Mouse (Mus musculus): ENCODE measurements around the gene 4930544D05Rik. TPM values are rescaled to one million over a fixed set of nuclear protein-coding genes. Genes with fewer than 3 reads are reported as not detected.
A peak's percentile ranks its signal among the peaks of the same experiment; 100 is the strongest.

Gene 4930544D05Rik
- polyA plus RNA-seq, 1 experiment from 2014 or later: not detected

GRCm38 (mm10) chr11:70579710-70580357 is 35.8 kb upstream of the 4930544D05Rik start:
- Histone ChIP-seq H3K4me3 (ENCODE audit: low read depth, low read length) (no peak overlapping the region), H3K9ac (ENCODE audit: low read length) (no peak overlapping the region), H3K27ac (ENCODE audit: low read depth, low read length) (no peak overlapping the region), H3K9me3 (ENCODE audit: control insufficient read depth, low read length) (no peaks in the 10 kb centered on the region), H3K4me1 (replicated peaks; ENCODE audit: control insufficient read depth, insufficient read depth, low read length) (peaks cover 5% of the 10 kb centered on the region), H3K4me2 (ENCODE audit: low read depth, low read length, severe bottlenecking) (no peak overlapping the region), H3K27me3 (ENCODE audit: control insufficient read depth, insufficient read depth, low read length) (no peaks in the 10 kb centered on the region), H3K36me3 (ENCODE audit: control insufficient read depth, insufficient read depth, low read length) (no peaks in the 10 kb centered on the region)
- no peak for DNase-seq (ENCODE audit: low spot score)
- WGBS: 87% methylated on average over 9 of the region's 9 CpGs
- no peak for ATAC-seq (replicated peaks; ENCODE audit: low FRiP score)

- H3K4me3 ChIP-seq (ENCODE audit: low read depth, low read length): no peak overlapping the region
- no peaks in the 10 kb centered on the region for H3K27me3 ChIP-seq (ENCODE audit: control insufficient read depth, insufficient read depth, low read length)
- DNase-seq (ENCODE audit: low spot score): no peak
- ATAC-seq (replicated peaks; ENCODE audit: low FRiP score): no peak
- no peak overlapping the region for H3K9ac ChIP-seq (ENCODE audit: low read length)
- H3K27ac ChIP-seq (ENCODE audit: low read depth, low read length): no peak overlapping the region
- no peaks in the 10 kb centered on the region for H3K36me3 ChIP-seq (ENCODE audit: control insufficient read depth, insufficient read depth, low read length)
- H3K4me2 ChIP-seq (ENCODE audit: low read depth, low read length, severe bottlenecking): no peak overlapping the region
- H3K4me1 ChIP-seq (replicated peaks; ENCODE audit: control insufficient read depth, insufficient read depth, low read length): peaks cover 8% of the 10 kb centered on the region
- H3K9me3 ChIP-seq (ENCODE audit: control insufficient read depth, low read length): no peaks in the 10 kb centered on the region
- WGBS: 68% methylated on average over 5 of the region's 5 CpGs
These were observed 35.3 kb upstream of the 4930544D05Rik start for GRCm38 (mm10) chr11:70580358-70580720.

GRCm38 (mm10) chr11:70580921-70581320 is 34.7 kb upstream of the 4930544D05Rik start:
- no peaks in the 10 kb centered on the region for H3K36me3 ChIP-seq (ENCODE audit: control insufficient read depth, insufficient read depth, low read length)
- H3K4me1 ChIP-seq (replicated peaks; ENCODE audit: control insufficient read depth, insufficient read depth, low read length): peaks cover 10% of the 10 kb centered on the region
- no peak overlapping the region for H3K27ac ChIP-seq (ENCODE audit: low read depth, low read length)
- ATAC-seq (replicated peaks; ENCODE audit: low FRiP score) (no peak), DNase-seq (ENCODE audit: low spot score) (no peak)
- H3K9me3 ChIP-seq (ENCODE audit: control insufficient read depth, low read length): no peaks in the 10 kb centered on the region
- H3K4me3 ChIP-seq (ENCODE audit: low read depth, low read length): no peak overlapping the region
- no peak overlapping the region for H3K4me2 ChIP-seq (ENCODE audit: low read depth, low read length, severe bottlenecking)
- H3K9ac ChIP-seq (ENCODE audit: low read length): no peak overlapping the region; the same call in 1 of the 2 replicates
- WGBS: 81% methylated on average over 3 of the region's 3 CpGs
- H3K27me3 ChIP-seq (ENCODE audit: control insufficient read depth, insufficient read depth, low read length): no peaks in the 10 kb centered on the region

- Histone ChIP-seq H3K4me3 (ENCODE audit: low read depth, low read length) (no peak overlapping the region), H3K9me3 (ENCODE audit: control insufficient read depth, low read length) (no peaks in the 10 kb centered on the region), H3K27me3 (ENCODE audit: control insufficient read depth, insufficient read depth, low read length) (no peaks in the 10 kb centered on the region), H3K36me3 (ENCODE audit: control insufficient read depth, insufficient read depth, low read length) (no peaks in the 10 kb centered on the region), H3K4me2 (ENCODE audit: low read depth, low read length, severe bottlenecking) (no peak overlapping the region), H3K27ac (ENCODE audit: low read depth, low read length) (no peak overlapping the region), H3K9ac (ENCODE audit: low read length) (no peak overlapping the region), H3K4me1 (replicated peaks; ENCODE audit: control insufficient read depth, insufficient read depth, low read length) (peaks cover 10% of the 10 kb centered on the region)
- DNase-seq (ENCODE audit: low spot score) (no peak), ATAC-seq (replicated peaks; ENCODE audit: low FRiP score) (no peak)
- 83% methylated on average over 3 of the region's 3 CpGs for WGBS
These were observed 33.5 kb upstream of the 4930544D05Rik start for GRCm38 (mm10) chr11:70582196-70582595.

GRCm38 (mm10) chr11:70583022-70583714 is 32.5 kb upstream of the 4930544D05Rik start:
- Histone ChIP-seq H3K27me3 (ENCODE audit: control insufficient read depth, insufficient read depth, low read length) (no peaks in the 10 kb centered on the region), H3K4me1 (replicated peaks; ENCODE audit: control insufficient read depth, insufficient read depth, low read length) (peaks cover 10% of the 10 kb centered on the region), H3K4me2 (ENCODE audit: low read depth, low read length, severe bottlenecking) (no peak overlapping the region), H3K4me3 (ENCODE audit: low read depth, low read length) (no peak overlapping the region), H3K9me3 (ENCODE audit: control insufficient read depth, low read length) (no peaks in the 10 kb centered on the region), H3K9ac (ENCODE audit: low read length) (no peak overlapping the region), H3K36me3 (ENCODE audit: control insufficient read depth, insufficient read depth, low read length) (no peaks in the 10 kb centered on the region), H3K27ac (ENCODE audit: low read depth, low read length) (no peak overlapping the region)
- 68% methylated on average over 6 of the region's 6 CpGs for WGBS
- DNase-seq (ENCODE audit: low spot score) (no peak), ATAC-seq (replicated peaks; ENCODE audit: low FRiP score) (no peak)

GRCm38 (mm10) chr11:70583775-70584174 is 31.9 kb upstream of the 4930544D05Rik start:
- Histone ChIP-seq H3K4me3 (ENCODE audit: low read depth, low read length) (no peak overlapping the region), H3K4me1 (replicated peaks; ENCODE audit: control insufficient read depth, insufficient read depth, low read length) (peaks cover 5% of the 10 kb centered on the region; the same call in 1 of the 2 replicates), H3K9ac (ENCODE audit: low read length) (no peak overlapping the region), H3K9me3 (ENCODE audit: control insufficient read depth, low read length) (no peaks in the 10 kb centered on the region), H3K36me3 (ENCODE audit: control insufficient read depth, insufficient read depth, low read length) (no peaks in the 10 kb centered on the region), H3K27me3 (ENCODE audit: control insufficient read depth, insufficient read depth, low read length) (no peaks in the 10 kb centered on the region), H3K27ac (ENCODE audit: low read depth, low read length) (no peak overlapping the region), H3K4me2 (ENCODE audit: low read depth, low read length, severe bottlenecking) (no peak overlapping the region)
- DNase-seq (ENCODE audit: low spot score) (no peak), ATAC-seq (replicated peaks; ENCODE audit: low FRiP score) (no peak)
- 94% methylated on average over 7 of the region's 7 CpGs for WGBS

GRCm38 (mm10) chr11:70585457-70585856 is 30.2 kb upstream of the 4930544D05Rik start:
- Histone ChIP-seq H3K27me3 (ENCODE audit: control insufficient read depth, insufficient read depth, low read length) (no peaks in the 10 kb centered on the region), H3K36me3 (ENCODE audit: control insufficient read depth, insufficient read depth, low read length) (no peaks in the 10 kb centered on the region), H3K9me3 (ENCODE audit: control insufficient read depth, low read length) (no peaks in the 10 kb centered on the region), H3K4me2 (ENCODE audit: low read depth, low read length, severe bottlenecking) (no peak overlapping the region), H3K4me1 (replicated peaks; ENCODE audit: control insufficient read depth, insufficient read depth, low read length) (peaks cover 5% of the 10 kb centered on the region; the same call in 1 of the 2 replicates), H3K9ac (ENCODE audit: low read length) (no peak overlapping the region; the same call in 1 of the 2 replicates), H3K27ac (ENCODE audit: low read depth, low read length) (peak overlapping the region; percentile 41; the same call in 1 of the 2 replicates), H3K4me3 (ENCODE audit: low read depth, low read length) (no peak overlapping the region)
- ATAC-seq (replicated peaks; ENCODE audit: low FRiP score) (no peak), DNase-seq (ENCODE audit: low spot score) (no peak)
- WGBS: 57% methylated on average over 7 of the region's 7 CpGs

GRCm38 (mm10) chr11:70586261-70586660 is 29.4 kb upstream of the 4930544D05Rik start:
- H3K27me3 ChIP-seq (ENCODE audit: control insufficient read depth, insufficient read depth, low read length): no peaks in the 10 kb centered on the region
- no peaks in the 10 kb centered on the region for H3K36me3 ChIP-seq (ENCODE audit: control insufficient read depth, insufficient read depth, low read length)
- no peak for ATAC-seq (replicated peaks; ENCODE audit: low FRiP score)
- H3K9me3 ChIP-seq (ENCODE audit: control insufficient read depth, low read length): no peaks in the 10 kb centered on the region
- H3K4me2 ChIP-seq (ENCODE audit: low read depth, low read length, severe bottlenecking): no peak overlapping the region
- H3K4me3 ChIP-seq (ENCODE audit: low read depth, low read length): no peak overlapping the region
- H3K4me1 ChIP-seq (replicated peaks; ENCODE audit: control insufficient read depth, insufficient read depth, low read length): peaks cover 5% of the 10 kb centered on the region; the same call in 1 of the 2 replicates
- no peak for DNase-seq (ENCODE audit: low spot score)
- WGBS: 92% methylated on average over 3 of the region's 3 CpGs
- H3K9ac ChIP-seq (ENCODE audit: low read length): no peak overlapping the region
- H3K27ac ChIP-seq (ENCODE audit: low read depth, low read length): no peak overlapping the region
